Mouse (Mus musculus) liver, postnatal 0 days (tissue): ENCODE measurements around the gene Pcgf2.

Experiments used
- CTCF ChIP-seq: sonication (generic); IDR thresholded peaks from 2 replicates; pipeline ENCODE4 v1.5.1; 2016; ENCODE audit warnings: antibody characterized with exemption, low read depth
- EP300 ChIP-seq: IDR thresholded peaks from 2 replicates; pipeline ENCODE4 v1.6.1; 2016; ENCODE audit warnings: antibody characterized with exemption, low read depth, mild to moderate bottlenecking

- TF ChIP-seq EP300 (peak; percentile 43; the same call in 1 of the 2 replicates), CTCF (no peak)
Observed at GRCm38 (mm10) chr11:97685613-97686321, 14.5 kb downstream of the Pcgf2 start, which contains the start of gene Cisd3.
